Mouse (Mus musculus): Measurements from ENCODE around the gene Fryl.
A peak's percentile ranks its signal among the peaks of the same experiment; 100 is the strongest.

DNA sequence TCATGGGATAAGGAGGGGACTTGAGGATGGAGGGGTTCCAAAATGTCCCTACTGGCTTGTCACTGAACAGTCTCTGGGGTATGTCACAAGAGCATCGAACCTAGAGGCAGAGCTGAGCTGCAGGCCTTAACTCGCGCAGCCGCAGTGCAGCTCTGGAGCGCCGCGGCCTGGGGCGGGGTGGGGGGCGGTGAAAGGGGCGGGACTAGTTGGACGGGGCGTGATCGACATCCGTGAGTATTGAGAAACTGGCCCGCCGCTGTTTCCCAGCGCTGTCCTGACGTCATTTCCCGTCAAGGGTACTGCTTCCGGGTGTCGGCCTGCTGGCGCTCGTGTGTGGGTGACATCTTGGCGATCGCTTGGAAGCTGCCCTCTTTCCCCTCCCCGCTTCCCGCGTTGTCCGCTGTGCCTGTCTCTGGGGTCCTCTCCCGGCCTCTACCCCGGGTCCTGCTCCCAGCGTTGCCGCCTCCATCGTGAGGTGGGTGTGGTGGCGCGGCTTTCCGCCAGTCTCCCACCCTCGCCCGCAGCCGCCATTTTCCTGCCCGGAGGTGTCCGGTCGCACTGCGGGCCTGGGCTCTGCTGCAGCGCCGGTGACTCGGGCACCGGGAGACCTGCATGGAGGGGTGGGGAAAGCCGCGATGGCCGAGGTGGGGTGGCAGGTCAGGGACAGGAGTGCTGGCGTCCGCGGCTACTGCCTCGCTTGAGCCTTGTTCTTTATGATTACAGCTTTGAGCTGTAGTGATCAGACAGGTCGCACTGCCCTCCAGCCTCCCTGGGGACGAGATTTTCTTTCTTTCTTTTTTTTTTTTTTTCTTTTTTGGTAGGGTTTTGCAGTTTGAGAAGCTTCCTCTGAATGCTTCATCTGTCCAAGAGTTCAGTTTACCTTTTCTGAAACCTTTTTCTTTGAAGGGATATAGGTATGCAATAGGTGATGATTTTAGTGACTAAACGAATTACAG, 36.4 kb upstream of the Fryl start, which contains the start of gene Ociad1:
- TF ChIP-seq CTCF (IDR thresholded peaks at IDR 0.05; ENCODE audit: extremely low read depth, insufficient read depth, insufficient read length, insufficient replicate concordance) = no peak
- peak; percentile 86 for TF ChIP-seq POLR2A (IDR thresholded peaks at IDR 0.05; ENCODE audit: low read depth, low read length)

All from spleen, adult 2 months (tissue).